Mouse (Mus musculus): ENCODE data around the gene Rassf1. TPM values are rescaled to one million over a fixed set of nuclear protein-coding genes. Genes with fewer than 3 reads are reported as not detected.
"Not testable (repeated sequence)": the region's sequence is repeated elsewhere in the genome, so short reads cannot be mapped to it uniquely, and the experiment has no call there.

The Rassf1 gene
- polyA plus RNA-seq, 1 experiment from 2014 or later: 87.7 TPM

DNA sequence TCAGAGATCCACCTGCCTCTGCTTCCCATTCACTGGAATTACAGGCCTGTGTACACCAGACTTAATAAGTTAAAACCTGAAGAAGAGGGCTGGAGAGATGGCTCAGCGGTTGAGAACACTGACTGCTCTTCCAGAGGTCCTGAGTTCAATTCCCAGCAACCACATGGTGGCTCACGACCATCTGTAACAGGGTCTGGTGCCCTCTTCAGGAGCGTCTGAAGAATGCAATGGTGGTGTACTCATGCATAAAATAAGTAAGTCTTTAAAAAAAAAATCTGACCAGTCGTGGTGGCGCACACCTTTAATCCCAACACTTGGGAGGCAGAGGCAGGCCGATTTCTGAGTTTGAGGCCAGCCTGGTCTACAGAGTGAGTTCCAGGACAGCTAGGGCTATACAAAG is 22.4 kb downstream of the Rassf1 start:
- H3K4me3 ChIP-seq (replicated peaks); H3K9me3 ChIP-seq (replicated peaks); H3K9ac ChIP-seq; ATAC-seq (ENCODE audit: insufficient number of reproducible peaks, low FRiP score, low TSS enrichment, low read depth); H3K4me2 ChIP-seq (replicated peaks); H3K27ac ChIP-seq (replicated peaks); H3K27me3 ChIP-seq: not testable (repeated sequence)
- Histone ChIP-seq H3K36me3 (peaks cover 42% of the 10 kb centered on the region), H3K4me1 (peaks cover 58% of the 10 kb centered on the region)
- 85% methylated on average over 6 of the region's 6 CpGs for WGBS

DNA sequence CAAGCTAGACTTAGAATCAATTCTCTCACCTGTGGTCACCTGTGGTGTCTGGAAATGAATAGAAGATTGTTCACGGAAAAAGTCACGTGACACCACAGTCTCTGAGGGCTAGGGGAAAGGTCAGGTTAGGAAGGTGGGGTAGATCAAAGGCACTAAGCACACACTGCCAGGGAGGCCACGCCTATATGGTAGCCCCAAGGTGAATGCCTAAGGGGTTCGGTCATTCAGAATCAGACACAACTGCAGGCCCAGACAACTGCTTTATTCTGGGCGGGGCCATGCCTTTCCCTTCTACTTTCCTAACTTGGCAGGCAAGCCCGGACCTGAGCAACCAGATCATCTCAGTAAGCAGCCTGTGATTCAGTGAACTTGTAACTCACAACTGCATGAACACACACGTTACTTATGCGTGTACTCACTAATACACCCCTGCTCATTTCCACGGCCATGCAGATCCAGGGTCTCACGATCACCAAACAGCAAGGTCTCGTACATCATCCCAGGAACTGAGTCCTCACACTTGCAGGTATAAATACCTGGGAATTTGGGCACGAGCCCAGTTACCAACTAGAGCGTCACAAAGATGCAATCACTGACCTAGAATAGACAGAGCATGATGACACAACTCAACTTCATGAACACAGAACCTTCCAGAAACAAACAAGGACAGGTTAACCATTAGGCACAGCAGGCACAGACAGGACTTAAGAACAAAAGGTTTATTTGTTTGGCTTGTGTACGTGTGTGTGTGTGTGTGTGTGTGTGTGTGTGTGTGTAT is 24.4 kb downstream of the Rassf1 start:
- peaks cover 39% of the 10 kb centered on the region for H3K36me3 ChIP-seq
- no peaks in the 10 kb centered on the region for H3K9me3 ChIP-seq (replicated peaks)
- 0 out of 2 replicates have a peak overlapping the region, but pooled peaks have one; percentile 57 for H3K4me2 ChIP-seq (replicated peaks)
- H3K9ac ChIP-seq: no peak overlapping the region
- H3K4me3 ChIP-seq (replicated peaks): 0 out of 2 replicates have a peak overlapping the region, but pooled peaks have one; percentile 45
- H3K4me1 ChIP-seq: peaks cover 64% of the 10 kb centered on the region
- ATAC-seq (ENCODE audit: insufficient number of reproducible peaks, low FRiP score, low TSS enrichment, low read depth): no peak
- H3K27ac ChIP-seq (replicated peaks): peak overlapping the region; percentile 91
- no peaks in the 10 kb centered on the region for H3K27me3 ChIP-seq
- 65% methylated on average over 14 of the region's 14 CpGs for WGBS

DNA sequence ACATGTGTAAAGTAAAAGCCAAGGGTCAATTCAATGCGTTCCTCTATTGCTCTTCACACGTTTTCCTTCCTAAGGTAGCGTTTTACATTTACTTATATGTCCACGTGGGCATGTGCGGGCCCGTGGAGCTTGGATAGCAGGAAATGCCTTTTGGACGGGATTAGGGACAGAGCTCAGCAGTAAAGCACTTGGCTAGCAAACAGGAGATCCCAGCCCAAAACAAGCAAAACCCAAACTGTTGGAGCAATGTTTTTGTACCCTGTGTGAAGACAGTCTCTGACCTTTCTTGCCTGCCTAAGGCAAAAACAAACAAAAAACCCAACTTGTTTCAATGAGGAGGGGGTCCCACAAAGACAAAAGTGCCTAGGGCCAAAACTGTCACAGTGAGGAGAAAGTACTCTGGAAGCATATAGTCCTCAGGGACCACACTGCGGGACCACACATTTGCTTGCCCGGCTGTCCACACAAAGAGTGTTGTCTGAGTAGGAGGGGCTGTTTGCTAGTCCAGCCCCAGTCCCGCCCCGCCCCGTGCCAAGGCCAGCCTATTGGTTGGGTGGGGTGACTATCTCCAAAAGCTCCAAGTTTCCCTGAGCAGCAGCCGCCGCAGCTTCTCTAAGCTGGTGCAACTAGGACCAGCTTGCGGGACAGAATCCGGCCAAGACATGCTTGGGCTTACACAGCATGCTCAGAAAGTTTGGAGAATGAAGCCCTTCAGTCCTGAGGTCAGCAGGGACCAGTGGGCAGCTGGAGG is 25.2 kb downstream of the Rassf1 start, which contains the start of gene Hyal1:
Gene Hyal1, plus strand, starts transcription at position 571 of the 751 bp plus-strand sequence.
- Histone ChIP-seq H3K27me3 (no peaks in the 10 kb centered on the region), H3K27ac (replicated peaks) (peak within 1 kb of the TSS; percentile 91), H3K9ac (0 out of 2 replicates have a peak within 1 kb of the TSS, but pooled peaks have one; percentile 24), H3K4me2 (replicated peaks) (peak within 1 kb of the TSS; percentile 57), H3K9me3 (replicated peaks) (no peaks in the 10 kb centered on the region), H3K36me3 (peaks cover 32% of the 10 kb centered on the region), H3K4me3 (replicated peaks) (peak within 1 kb of the TSS; percentile 45), H3K4me1 (peaks cover 62% of the 10 kb centered on the region)
- WGBS: 14% methylated on average over 16 of the region's 16 CpGs
- ATAC-seq (ENCODE audit: insufficient number of reproducible peaks, low FRiP score, low TSS enrichment, low read depth): peak; percentile 64

DNA sequence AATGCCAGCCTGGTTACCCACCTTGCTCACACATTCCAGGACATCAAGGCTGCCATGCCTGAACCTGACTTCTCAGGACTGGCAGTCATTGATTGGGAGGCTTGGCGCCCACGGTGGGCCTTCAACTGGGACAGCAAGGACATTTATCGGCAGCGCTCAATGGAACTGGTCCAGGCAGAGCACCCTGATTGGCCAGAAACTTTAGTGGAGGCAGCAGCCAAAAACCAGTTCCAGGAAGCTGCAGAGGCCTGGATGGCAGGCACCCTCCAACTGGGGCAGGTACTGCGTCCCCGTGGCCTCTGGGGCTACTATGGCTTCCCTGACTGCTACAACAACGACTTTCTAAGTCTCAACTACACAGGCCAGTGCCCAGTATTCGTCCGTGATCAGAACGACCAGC is 26.5 kb downstream of the Rassf1 start:
- no peak overlapping the region for H3K9ac ChIP-seq
- ATAC-seq (ENCODE audit: insufficient number of reproducible peaks, low FRiP score, low TSS enrichment, low read depth): no peak
- peaks cover 22% of the 10 kb centered on the region for H3K36me3 ChIP-seq
- H3K4me1 ChIP-seq: peaks cover 65% of the 10 kb centered on the region
- no peak overlapping the region for H3K4me3 ChIP-seq (replicated peaks)
- WGBS: 92% methylated on average over 10 of the region's 10 CpGs
- no peaks in the 10 kb centered on the region for H3K27me3 ChIP-seq
- no peak overlapping the region; the same call in 1 of the 2 replicates for H3K4me2 ChIP-seq (replicated peaks)
- H3K9me3 ChIP-seq (replicated peaks): no peaks in the 10 kb centered on the region
- H3K27ac ChIP-seq (replicated peaks): no peak overlapping the region

DNA sequence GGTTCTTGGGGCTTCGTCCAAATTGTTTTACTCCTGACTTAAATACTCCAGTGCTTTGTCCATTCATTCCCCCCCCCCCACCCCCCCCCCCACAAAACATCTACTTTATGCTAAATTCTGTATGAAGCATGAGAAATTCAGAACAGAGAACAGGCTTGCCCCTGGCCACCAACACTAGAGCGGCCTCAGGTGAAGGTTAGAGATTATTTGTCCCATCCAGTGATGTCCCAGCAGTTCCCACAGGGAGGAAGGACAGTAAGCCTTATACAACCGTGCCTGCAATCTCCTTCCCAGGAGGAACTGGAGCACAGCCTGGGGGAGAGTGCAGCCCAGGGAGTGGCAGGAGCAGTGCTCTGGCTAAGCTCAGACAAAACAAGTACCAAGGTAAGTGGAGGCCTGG is 27.2 kb downstream of the Rassf1 start, which contains the start of gene Naa80:
Gene Naa80, plus strand, starts transcription at position 301 of the 400 bp plus-strand sequence.
- Histone ChIP-seq H3K4me2 (replicated peaks) (peak within 1 kb of the TSS; percentile 73), H3K9me3 (replicated peaks) (no peaks in the 10 kb centered on the region), H3K9ac (no peak within 1 kb of the TSS), H3K4me1 (peaks cover 65% of the 10 kb centered on the region), H3K36me3 (peaks cover 22% of the 10 kb centered on the region), H3K27me3 (no peaks in the 10 kb centered on the region), H3K27ac (replicated peaks) (peak within 1 kb of the TSS; percentile 97), H3K4me3 (replicated peaks) (0 out of 2 replicates have a peak within 1 kb of the TSS, but pooled peaks have one; percentile 65)
- 74% methylated on average over 3 of the region's 3 CpGs for WGBS
- ATAC-seq (ENCODE audit: insufficient number of reproducible peaks, low FRiP score, low TSS enrichment, low read depth): no peak

DNA sequence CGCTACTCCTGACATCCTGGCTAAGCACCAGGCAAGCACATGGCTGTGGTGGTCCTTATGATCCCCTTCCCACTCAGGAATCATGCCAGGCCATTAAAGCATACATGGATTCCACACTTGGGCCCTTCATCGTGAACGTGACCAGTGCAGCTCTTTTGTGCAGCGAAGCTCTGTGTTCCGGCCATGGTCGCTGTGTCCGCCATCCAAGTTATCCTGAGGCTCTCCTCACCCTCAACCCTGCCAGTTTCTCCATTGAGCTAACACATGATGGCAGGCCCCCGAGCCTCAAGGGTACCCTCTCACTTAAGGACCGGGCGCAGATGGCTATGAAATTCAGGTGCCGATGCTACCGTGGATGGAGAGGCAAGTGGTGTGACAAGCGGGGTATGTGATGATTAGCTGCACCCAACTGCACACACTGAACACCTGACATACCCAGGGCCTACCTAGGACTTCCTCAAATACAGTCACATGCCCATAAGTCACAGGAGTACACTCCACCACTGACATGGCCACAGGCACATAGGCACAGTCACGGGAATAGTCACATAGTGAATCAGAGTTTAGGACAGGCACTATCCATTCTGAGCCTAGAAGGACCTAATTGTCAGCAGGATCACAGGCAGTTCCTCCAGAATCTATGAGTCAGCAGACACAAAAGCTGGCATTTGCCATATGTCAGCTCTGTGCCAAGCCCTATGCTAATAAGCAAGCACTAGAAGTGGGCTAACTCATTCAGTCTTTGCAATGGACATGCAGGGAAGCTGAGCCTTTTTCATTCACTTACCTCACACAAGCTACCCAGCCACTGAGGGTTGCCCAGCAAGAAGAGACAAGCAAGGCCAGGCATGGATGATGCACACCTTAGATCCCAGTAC is 27.9 kb downstream of the Rassf1 start:
- WGBS: 91% methylated on average over 14 of the region's 14 CpGs
- Histone ChIP-seq H3K4me3 (replicated peaks) (0 out of 2 replicates have a peak overlapping the region, but pooled peaks have one; percentile 65), H3K4me2 (replicated peaks) (peak overlapping the region; percentile 73; the same call in 1 of the 2 replicates), H3K36me3 (peaks cover 24% of the 10 kb centered on the region), H3K9me3 (replicated peaks) (no peaks in the 10 kb centered on the region), H3K4me1 (peaks cover 65% of the 10 kb centered on the region), H3K27ac (replicated peaks) (peak overlapping the region; percentile 97), H3K9ac (no peak overlapping the region), H3K27me3 (no peaks in the 10 kb centered on the region)
- no peak for ATAC-seq (ENCODE audit: insufficient number of reproducible peaks, low FRiP score, low TSS enrichment, low read depth)

DNA sequence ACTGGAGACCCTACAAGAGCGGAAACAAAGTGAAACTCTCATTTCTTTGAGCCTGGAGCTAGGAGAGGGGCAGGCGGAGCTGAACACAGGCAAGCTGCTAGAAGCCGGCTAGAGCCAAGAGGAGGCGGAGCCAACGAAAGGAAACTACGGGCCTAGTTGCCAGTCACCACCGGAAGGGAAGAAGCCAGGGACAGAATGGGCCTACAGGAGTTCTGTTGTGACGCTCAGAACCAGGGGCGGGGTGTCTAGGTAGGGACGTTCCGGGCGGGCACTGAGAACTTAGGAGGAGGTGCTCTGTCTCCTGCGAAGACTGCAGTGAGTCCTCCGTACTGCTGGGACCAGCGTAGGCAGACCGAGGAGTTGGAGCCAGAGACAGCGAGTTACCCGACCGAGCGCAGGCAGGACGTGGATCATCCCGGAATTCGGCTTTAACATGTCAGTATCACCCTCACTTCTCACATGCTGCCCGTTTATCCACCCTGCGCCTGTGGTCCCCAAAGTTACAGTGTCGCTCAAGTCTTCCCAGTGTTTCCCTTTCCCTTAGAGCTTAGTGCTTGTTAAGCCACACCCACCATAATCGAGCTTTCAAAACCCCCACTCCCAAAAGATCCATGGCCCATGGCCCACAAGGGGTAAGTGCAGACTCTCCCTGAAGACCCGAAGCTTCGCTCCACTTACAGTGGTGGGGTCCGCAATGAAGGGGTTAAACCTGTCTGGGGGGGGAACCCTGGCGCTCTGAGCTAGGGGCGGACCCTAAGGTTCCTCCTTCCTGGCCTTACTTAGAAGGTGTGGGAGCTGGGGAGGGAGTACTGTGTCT is 29.4 kb downstream of the Rassf1 start, which contains the start of gene Hyal3:
Gene Hyal3, plus strand, starts transcription at position 318 of the 817 bp plus-strand sequence.
- peak within 1 kb of the TSS; percentile 97 for H3K27ac ChIP-seq (replicated peaks)
- H3K9me3 ChIP-seq (replicated peaks): no peaks in the 10 kb centered on the region
- peaks cover 16% of the 10 kb centered on the region for H3K36me3 ChIP-seq
- peak; percentile 83 for ATAC-seq (ENCODE audit: insufficient number of reproducible peaks, low FRiP score, low TSS enrichment, low read depth)
- no peaks in the 10 kb centered on the region for H3K27me3 ChIP-seq
- WGBS: under 1% methylated on average over 32 of the region's 32 CpGs
- H3K4me1 ChIP-seq: peaks cover 63% of the 10 kb centered on the region
- peak within 1 kb of the TSS; percentile 73 for H3K4me2 ChIP-seq (replicated peaks)
- H3K9ac ChIP-seq: peak within 1 kb of the TSS; percentile 68
- peak within 1 kb of the TSS; percentile 65 for H3K4me3 ChIP-seq (replicated peaks)

DNA sequence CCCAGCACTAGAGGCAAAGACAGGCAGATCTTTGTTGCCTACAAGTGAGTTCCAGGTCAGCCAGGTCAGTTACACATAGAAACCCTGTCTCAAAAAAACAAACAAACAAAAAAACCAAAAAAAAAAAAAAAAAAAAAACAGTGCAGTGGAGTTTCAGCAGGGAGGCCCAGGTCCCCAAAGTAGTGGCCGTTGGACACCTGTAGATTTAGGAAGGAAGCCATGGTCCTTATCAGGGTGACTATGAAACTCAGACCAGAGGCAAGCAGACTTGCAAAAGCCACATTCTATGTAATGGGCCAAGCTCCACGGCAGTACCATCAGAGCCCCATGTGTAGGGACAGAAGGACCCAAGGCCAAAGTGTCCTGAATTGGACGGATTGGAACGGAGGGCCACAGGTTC is 30.2 kb downstream of the Rassf1 start:
- Histone ChIP-seq H3K4me1 (peaks cover 54% of the 10 kb centered on the region), H3K36me3 (peaks cover 16% of the 10 kb centered on the region), H3K9me3 (replicated peaks) (no peaks in the 10 kb centered on the region), H3K4me3 (replicated peaks) (peak overlapping the region; percentile 65), H3K27me3 (no peaks in the 10 kb centered on the region), H3K4me2 (replicated peaks) (peak overlapping the region; percentile 73), H3K27ac (replicated peaks) (peak overlapping the region; percentile 97), H3K9ac (peak overlapping the region; percentile 68)
- 66% methylated on average over 4 of the region's 4 CpGs for WGBS
- ATAC-seq (ENCODE audit: insufficient number of reproducible peaks, low FRiP score, low TSS enrichment, low read depth): no peak

DNA sequence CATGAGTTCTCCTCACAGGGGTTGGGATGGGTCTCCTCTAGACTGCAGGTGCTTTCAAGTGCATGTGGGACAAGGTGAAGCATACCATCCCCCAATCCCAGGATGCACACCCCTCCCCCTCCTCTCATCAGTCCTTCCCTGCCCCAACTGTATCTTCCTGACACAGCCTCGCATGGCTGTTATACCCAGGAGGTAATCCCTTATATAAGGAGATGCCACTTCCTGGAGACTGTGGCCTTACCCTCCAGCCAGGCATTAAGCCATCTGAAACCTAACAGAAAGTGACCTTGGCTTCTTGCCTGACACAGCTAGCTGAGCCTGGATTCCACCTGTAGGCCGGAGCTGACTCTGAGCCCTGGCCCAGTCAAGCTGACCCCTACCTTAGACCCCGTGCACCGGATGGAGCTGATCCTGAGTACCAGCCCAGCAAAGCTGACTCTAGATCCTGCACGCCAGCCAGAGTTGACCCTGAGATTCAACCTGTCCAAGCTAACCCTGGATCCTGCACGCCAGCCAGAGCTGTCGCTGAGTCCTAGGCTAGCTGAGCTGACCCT is 31.2 kb downstream of the Rassf1 start:
- 85% methylated on average over 7 of the region's 7 CpGs for WGBS
- no peak overlapping the region for H3K9ac ChIP-seq
- no peaks in the 10 kb centered on the region for H3K27me3 ChIP-seq
- no peak overlapping the region for H3K4me2 ChIP-seq (replicated peaks)
- peaks cover 44% of the 10 kb centered on the region for H3K4me1 ChIP-seq
- no peak overlapping the region for H3K27ac ChIP-seq (replicated peaks)
- peaks cover 16% of the 10 kb centered on the region for H3K36me3 ChIP-seq
- H3K4me3 ChIP-seq (replicated peaks): no peak overlapping the region
- no peaks in the 10 kb centered on the region for H3K9me3 ChIP-seq (replicated peaks)
- ATAC-seq (ENCODE audit: insufficient number of reproducible peaks, low FRiP score, low TSS enrichment, low read depth): no peak

DNA sequence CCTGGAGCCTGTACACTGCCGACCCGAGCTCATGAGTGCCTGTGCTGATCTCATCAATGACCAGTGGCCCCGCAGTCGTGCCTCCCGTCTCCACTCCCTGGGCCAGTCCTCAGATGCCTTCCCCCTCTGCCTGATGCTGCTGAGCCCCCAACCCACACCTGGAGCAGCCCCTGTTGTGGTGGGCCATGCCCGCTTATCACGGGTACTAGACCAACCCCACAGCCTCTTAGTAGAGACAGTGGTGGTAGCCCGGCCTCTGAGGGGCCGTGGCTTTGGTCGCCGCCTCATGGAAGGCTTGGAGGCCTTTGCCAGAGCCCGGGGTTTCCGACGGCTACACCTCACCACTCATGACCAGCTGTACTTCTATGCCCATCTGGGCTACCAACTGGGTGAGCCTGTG is 31.8 kb downstream of the Rassf1 start:
- 90% methylated on average over 14 of the region's 14 CpGs for WGBS

More for the DNA sequence above, 31.8 kb downstream of the Rassf1 start:
- Histone ChIP-seq H3K9ac (no peak overlapping the region), H3K4me2 (replicated peaks) (no peak overlapping the region), H3K36me3 (peaks cover 16% of the 10 kb centered on the region), H3K9me3 (replicated peaks) (no peaks in the 10 kb centered on the region), H3K4me1 (peaks cover 41% of the 10 kb centered on the region), H3K4me3 (replicated peaks) (no peak overlapping the region), H3K27me3 (no peaks in the 10 kb centered on the region), H3K27ac (replicated peaks) (no peak overlapping the region)
- no peak for ATAC-seq (ENCODE audit: insufficient number of reproducible peaks, low FRiP score, low TSS enrichment, low read depth)
